Mouse (Mus musculus) testis, adult 2 months (tissue): Measurements from ENCODE around the gene Ptrh1.

Experiments used
- CTCF ChIP-seq: fragments of 200-500 bp; IDR thresholded peaks from 2 replicates; pipeline ENCODE4 v1.5.1; 2012; ENCODE audit warnings: low read depth, mild to moderate bottlenecking, inconsistent platforms, low read length, moderate library complexity; ENCODE audit not compliant: control insufficient read depth, insufficient read depth, insufficient replicate concordance
- POLR2A ChIP-seq: fragments of 200-500 bp; IDR thresholded peaks from 2 replicates; pipeline ENCODE4 v1.6.1; 2012; ENCODE audit warnings: low read depth, mild to moderate bottlenecking, inconsistent platforms, low read length, moderate library complexity; ENCODE audit not compliant: control insufficient read depth

GRCm38 (mm10) chr2:32779131-32779530, 3.5 kb downstream of the Ptrh1 start:
- no peak for TF ChIP-seq POLR2A
- TF ChIP-seq CTCF: peak; percentile 76; the same call in 1 of the 2 replicates
